Mouse (Mus musculus) right cerebral cortex, adult 2 months (tissue): Measurements from ENCODE around the gene Fam104a.

Experiments
- DNase-seq, 2 experiments: peaks; one replicate each; pipeline ENCODE4 v3.0.0; 2021 to 2022; ENCODE audit warnings: low spot score in 2 of 2

The Fam104a gene

DNA sequence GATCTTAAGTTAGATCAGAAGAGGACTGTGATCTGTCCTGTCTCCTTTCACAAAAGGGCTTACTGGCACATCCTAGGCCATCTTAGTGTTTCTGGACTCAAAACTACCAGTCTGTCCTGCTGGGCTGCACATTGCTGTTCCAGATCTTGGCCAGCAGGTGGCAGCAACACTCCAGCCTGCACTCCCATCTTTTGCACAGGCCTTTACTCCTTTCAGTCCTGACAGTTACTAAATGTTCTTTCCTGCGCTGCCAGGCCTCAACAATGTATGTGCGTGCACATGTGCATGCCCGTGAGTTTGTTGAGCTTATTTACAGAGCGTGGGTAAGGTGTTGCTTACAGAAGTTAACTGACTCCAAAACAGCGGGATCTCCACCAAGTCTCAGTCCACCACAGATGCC, 19.8 kb upstream of the Fam104a start:
- peak; percentile 85 for DNase-seq

DNA sequence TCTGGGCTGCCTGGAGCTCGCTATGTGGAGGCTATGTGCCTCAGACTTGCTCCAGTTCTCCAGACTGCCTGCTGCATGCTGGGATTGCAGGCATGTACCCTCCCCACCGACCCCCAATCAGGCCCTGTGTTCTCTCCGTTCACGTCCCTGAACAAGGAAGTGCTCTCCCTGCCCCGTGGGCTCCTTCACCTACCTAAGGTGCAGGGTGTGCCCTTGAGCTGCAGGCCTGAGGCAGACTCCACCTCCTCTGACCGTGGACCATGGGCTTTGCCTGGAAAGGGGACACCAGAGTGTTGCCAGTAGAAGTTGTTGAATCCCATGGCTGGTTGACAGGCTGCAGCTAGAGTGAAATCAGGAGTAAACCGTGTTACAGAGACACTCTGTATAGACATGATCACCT, 15.7 kb upstream of the Fam104a start:
- no peak for DNase-seq

GRCm38 (mm10) chr11:113698013-113698545, 14.1 kb upstream of the Fam104a start:
- DNase-seq, result no peak

GRCm38 (mm10) chr11:113697571-113697970, 13.6 kb upstream of the Fam104a start:
- DNase-seq, result no peak

- no peak for DNase-seq
Measured at GRCm38 (mm10) chr11:113691851-113692250, 7.9 kb upstream of the Fam104a start.

- DNase-seq, result no peak
Measured at GRCm38 (mm10) chr11:113691318-113691717, 7.4 kb upstream of the Fam104a start.

DNA sequence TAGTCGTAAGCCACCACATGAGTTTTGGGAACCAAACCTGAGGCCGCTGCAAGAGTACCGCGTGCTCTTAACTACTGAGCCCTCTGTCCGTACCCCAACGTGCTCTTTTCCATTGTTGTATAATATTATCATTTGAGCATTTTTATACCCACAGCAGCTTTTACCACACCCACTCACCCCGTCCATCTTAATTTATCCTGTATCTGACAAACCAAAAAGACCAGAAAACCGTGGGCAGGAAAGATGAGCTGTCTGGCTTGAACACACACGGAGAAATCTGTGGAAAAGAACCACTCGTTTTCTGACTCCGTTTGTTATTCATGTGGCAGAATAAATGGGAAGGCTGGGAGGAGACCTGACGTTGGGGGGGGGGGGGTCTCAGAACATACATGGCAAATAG, 6.6 kb upstream of the Fam104a start:
- DNase-seq, result peak; percentile 55 to 56

- DNase-seq, result no peak
Measured at GRCm38 (mm10) chr11:113687031-113687430, 3.1 kb upstream of the Fam104a start.

GRCm38 (mm10) chr11:113684707-113685426, 912 bp upstream of the Fam104a start:
- no peak for DNase-seq

GRCm38 (mm10) chr11:113683627-113683956, 363 bp downstream of the Fam104a start:
- no peak for DNase-seq

- no peak for DNase-seq
Measured at GRCm38 (mm10) chr11:113682897-113683626, 893 bp downstream of the Fam104a start.

- no peak for DNase-seq
Measured at GRCm38 (mm10) chr11:113681979-113682378, 2.0 kb downstream of the Fam104a start.

GRCm38 (mm10) chr11:113680954-113681353, 3.0 kb downstream of the Fam104a start:
- DNase-seq, result no peak

GRCm38 (mm10) chr11:113678373-113678772, 5.6 kb downstream of the Fam104a start:
- no peak for DNase-seq

- DNase-seq, result no peak
Measured at GRCm38 (mm10) chr11:113677378-113677777, 6.6 kb downstream of the Fam104a start.

GRCm38 (mm10) chr11:113676847-113677246, 7.1 kb downstream of the Fam104a start:
- DNase-seq, result no peak

- DNase-seq, result no peak
Measured at GRCm38 (mm10) chr11:113674595-113674994, 9.4 kb downstream of the Fam104a start.

- DNase-seq, result no peak
Measured at GRCm38 (mm10) chr11:113673614-113674013, 10.3 kb downstream of the Fam104a start.

DNA sequence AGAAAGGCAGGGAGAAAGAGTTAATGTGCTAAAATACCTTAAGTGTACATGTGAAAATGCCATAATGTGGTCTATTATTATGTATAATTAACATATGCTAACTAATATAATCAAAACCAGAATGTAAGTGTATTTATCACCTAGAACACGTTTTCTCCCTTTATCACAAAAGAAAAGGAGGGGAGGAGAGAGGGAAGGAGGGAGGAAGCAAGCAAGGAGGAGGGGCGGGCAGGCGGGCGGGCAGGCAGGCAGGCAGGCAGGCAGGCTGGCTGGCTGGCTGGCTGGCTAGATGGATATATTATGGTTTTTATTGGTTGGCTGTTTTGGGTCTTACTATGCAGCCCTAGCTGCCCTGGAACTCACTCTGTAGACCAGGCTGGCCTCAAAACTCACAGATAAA, 14.2 kb downstream of the Fam104a start:
- DNase-seq, result no peak

DNA sequence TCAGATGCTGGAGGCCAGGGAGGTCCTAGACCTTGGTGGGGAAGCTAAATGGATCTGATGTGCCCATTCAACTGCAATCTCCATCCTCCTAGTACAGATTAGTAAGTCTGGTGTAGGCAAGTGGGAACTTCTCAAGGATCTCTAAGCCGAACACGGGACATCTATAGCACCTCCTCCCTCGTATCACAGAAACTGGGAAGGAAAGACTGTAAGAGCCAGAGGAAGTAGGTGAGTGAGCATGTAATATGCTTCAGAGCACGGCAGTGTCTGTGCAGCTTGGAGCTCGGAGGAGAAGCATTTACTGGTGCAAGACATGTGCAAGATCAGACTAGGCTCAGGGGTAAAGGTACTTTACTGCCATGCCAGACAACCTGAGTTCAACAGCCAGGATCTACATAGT, 15.1 kb downstream of the Fam104a start:
- DNase-seq, result no peak

DNA sequence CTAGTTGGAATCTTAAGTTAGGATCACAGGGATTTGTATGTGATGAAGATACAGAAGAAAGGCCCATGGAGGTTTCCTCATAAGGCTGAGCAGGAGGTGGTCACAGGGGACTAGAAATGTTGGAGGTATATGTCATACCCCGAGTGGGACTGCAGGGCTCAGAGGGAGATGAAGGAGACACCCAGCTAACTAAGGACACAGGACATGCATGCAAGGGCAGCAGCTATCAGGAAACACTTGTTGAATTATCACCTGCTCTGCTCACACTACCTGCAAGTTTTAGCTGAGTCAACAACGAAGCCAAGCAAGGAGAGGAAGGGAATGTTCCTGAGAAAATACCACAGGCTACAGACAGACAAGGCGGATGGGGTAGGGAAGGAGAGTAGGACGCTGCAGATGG, 16.3 kb downstream of the Fam104a start:
- DNase-seq, result no peak

GRCm38 (mm10) chr11:113667122-113667521, 16.8 kb downstream of the Fam104a start:
- no peak for DNase-seq

DNA sequence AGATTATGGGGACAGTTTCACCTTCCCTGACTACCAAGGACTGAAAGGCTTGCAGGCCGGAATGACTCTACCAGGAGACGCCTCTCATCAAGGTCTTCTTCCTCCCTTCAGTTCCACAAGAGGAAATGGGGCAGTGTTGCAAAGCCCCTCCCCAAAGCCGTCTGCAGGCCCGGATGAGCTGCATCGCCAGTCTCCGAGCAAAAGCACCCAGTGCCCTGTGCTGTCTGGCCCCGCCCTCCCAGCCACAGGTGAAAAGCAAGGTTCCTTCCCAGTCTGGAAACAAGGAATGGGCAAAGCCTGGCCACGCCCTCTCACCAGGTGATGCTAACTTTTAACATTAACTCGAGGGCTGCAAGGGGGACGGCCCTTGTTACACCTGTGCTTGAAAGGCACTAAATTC, 17.3 kb downstream of the Fam104a start:
- DNase-seq, result no peak
